Mouse (Mus musculus) regulatory T cell (primary cell): Measurements from ENCODE around the gene Atp13a4.

ENCODE experiments used
- in situ Hi-C: fragments of 300-600 bp; cut with MboI, MseI; formaldehyde crosslinking; loops from one replicate; pipeline ENCODE4 v1.15.1; 2025; ENCODE audit warnings: high pct_unique_total_duplicates

Atp13a4 gene

GRCm38 (mm10) chr16:29480396-29480795, 64.3 kb downstream of the Atp13a4 start:
- in situ Hi-C loops = no loop called here

- in situ Hi-C loops = no loop called here
Measured at GRCm38 (mm10) chr16:29463798-29464197, 80.9 kb downstream of the Atp13a4 start.

- in situ Hi-C loops = loop anchor here (10.0 kb wide), 1 partner anchor 95 kb away; no protein-coding TSS in a partner anchor
Measured at GRCm38 (mm10) chr16:29459331-29459730, 85.3 kb downstream of the Atp13a4 start.

- in situ Hi-C loops = loop anchor here (10.0 kb wide), 1 partner anchor 98 kb away; no protein-coding TSS in a partner anchor
Measured at GRCm38 (mm10) chr16:29456851-29457250, 87.8 kb downstream of the Atp13a4 start.

DNA sequence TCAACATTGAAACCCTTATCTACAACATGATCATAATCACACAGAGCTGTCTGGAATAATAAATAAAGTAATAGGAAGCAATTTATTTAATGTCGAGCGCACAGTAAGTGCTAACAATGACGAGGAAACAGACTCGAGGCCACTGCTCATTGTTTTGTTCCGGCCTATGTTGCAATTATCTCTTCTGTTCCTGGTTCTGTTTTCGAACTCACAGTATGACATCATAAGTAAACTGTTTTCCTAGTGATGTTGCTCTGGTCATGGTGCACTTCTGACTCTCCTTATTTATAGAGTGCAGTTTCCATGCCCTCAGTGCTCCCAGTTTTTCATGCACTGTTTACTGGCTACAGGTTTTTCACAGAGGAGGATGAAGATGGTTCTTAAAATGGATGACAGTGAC, 91.4 kb downstream of the Atp13a4 start:
- in situ Hi-C loops = loop anchor here (5.0 to 10.0 kb wide), 2 partner anchors 36 to 102 kb away; no protein-coding TSS in a partner anchor

DNA sequence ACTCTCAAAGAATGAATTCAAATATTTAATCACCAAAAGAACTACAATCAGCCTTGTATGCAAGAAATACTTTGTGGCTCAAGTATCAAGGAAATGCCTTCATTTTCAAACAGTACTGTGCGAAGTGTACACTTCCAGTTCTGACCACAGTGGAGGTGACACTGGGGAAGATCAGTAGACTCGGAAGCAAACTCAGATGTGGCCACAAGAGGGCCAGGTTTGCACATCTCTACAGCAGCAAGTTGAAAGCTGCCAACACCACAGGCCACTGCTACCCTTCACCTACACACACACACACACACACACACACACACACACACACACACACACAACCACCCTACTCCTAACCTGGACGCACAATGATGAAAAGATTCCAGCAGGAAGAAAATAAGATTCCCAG, 93.0 kb downstream of the Atp13a4 start:
- in situ Hi-C loops = loop anchor here (5.0 to 10.0 kb wide), 2 partner anchors 34 to 103 kb away; no protein-coding TSS in a partner anchor

DNA sequence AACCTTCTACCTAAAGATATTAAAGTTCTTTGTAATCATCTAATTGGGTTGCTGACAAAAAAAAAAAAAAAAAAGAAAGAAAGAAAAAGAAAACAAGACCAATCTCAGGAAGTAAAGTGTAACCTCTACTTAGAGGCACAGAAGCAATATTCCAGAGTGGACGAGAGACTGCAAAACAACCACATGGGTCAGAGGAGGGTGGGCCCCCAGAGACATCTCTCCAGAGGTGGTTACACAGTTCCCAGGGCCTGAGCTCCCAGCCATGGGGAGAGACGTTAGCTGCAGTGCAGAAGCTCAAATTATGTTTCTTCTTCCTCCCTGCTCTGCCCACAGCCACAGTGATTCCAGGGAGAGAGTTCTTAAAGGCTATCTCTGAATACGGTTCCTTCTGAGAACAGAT, 102.5 kb downstream of the Atp13a4 start:
- in situ Hi-C loops = no loop called here

GRCm38 (mm10) chr16:29441405-29441985, 103.2 kb downstream of the Atp13a4 start:
- in situ Hi-C loops = no loop called here

DNA sequence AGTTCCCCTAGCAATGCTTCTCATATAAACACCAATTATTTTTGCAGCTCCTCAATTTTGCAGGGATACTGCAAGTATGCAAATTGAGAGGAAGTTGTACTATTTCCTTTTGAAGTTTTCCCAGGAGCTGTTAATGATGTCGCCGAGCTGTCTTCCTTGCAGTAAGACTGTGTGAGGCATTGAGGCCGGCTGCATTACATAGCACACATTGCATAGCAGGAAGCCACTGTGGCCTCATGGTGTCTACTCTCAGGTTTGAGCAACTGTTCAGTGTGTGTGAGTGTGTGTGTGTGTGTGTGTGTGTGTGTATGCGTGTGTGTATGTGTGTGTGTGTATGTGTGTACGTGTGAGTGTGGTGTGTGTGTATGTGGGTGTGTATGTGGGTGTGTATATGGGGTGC, 106.6 kb downstream of the Atp13a4 start:
- in situ Hi-C loops = no loop called here

DNA sequence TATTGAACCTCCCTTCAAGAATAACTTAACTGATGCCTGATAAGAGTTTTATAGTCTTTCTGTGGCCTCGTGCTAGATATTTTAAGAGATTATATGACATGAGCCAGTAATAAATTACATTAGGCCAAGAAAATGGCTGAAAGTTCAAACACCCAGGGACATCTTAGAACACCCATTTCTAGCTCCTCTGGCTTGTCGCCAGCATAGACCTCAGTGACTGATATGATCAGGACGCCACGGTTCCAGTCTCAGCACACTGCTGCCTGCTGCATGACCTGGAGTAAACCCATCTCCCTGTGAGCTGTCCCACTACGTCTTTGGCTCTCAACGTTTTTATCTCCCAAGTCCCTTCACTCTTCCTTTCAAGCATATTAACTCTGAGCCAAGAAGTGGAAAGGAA, 108.9 kb downstream of the Atp13a4 start:
- in situ Hi-C loops = no loop called here

- in situ Hi-C loops = loop anchor here (5.0 kb wide), 1 partner anchor 42 kb away; no protein-coding TSS in a partner anchor
Measured at GRCm38 (mm10) chr16:29434712-29435111, 110.0 kb downstream of the Atp13a4 start.

DNA sequence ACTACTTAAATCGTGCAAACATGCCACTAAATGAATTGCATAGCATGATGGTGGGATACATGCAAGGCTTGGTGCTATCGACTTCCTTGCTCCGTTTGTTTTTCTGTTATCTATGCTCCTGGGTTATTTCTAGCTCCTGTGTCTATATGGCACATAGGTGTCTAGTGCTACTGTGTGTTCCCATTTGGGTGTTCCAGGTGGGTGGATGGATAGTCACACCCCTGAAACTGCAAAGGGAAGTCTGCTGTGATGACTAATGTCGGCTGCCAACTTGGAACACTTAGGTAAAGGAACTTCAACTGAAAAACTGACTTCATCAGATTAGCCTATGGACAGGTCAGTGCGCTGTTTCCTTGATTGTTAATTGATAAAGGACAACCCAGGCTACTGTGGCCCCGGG, 129.8 kb downstream of the Atp13a4 start:
- in situ Hi-C loops = loop anchor here (5.0 kb wide), 1 partner anchor 37 kb away; no protein-coding TSS in a partner anchor

- in situ Hi-C loops = no loop called here
Measured at GRCm38 (mm10) chr16:29407319-29407718, 137.3 kb downstream of the Atp13a4 start.

DNA sequence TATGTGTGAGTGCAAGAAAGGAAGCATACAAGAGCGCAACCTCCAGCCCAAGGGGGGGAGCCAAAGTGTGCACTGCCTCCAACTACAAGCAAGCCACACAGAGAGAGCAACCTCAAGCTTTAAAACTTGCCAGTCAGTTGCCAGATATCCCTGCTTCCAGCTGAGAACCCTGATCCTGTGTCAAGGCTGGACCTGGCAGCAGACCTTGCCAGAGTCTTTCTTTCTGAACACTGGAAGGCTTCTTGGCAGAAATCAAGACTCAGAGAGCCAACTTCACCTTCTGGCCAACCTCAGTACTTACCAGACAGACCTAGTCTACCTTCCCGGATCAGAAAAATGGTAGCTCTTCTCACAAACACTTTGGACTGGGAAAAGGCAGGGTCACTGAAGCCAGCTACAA, 145.6 kb downstream of the Atp13a4 start:
- in situ Hi-C loops = loop anchor here (10.0 kb wide), 1 partner anchor 1904 kb away; no protein-coding TSS in a partner anchor

- in situ Hi-C loops = no loop called here
Measured at GRCm38 (mm10) chr16:29384781-29385180, 159.9 kb downstream of the Atp13a4 start.

DNA sequence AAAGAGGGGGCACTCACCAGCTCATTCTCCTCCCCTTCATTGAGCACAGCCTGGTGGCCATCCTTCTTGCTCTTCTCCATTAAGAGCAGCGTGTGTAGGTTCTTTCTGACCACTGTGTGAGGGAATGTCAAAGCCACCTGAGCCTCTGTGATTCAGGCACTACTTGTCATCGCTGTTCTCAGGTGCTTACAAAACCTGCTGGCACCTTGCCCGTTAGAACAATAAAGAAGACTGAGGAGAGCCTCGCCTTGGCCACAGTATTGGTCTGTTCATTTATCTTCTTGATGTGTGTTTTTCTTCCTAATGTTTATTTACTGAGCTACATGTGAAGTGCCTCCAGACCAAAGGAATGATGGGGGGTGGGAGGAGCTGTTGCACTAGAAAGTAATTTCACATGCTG, 166.2 kb downstream of the Atp13a4 start, which contains the start of gene Atp13a5:
TSS of gene Atp13a5 (minus strand) at position 275 of the 400 bp plus-strand sequence.
- in situ Hi-C loops = no loop called here

- in situ Hi-C loops = no loop called here
Measured at GRCm38 (mm10) chr16:29374636-29375035, 170.0 kb downstream of the Atp13a4 start.
